ENCODE assay signal across 14 mouse cellular contexts in genomic region chr10:57783289-57784130, GRCm38 (mm10). TPM values are rescaled to one million over a fixed set of nuclear protein-coding genes. Genes with fewer than 3 reads are reported as not detected.
A peak's percentile ranks its signal among the peaks of the same experiment; 100 is the strongest.
DNase-seq lines count a peak whose midpoint lies in the region; ATAC-seq lines count a peak whose summit lies in the region.
"Had no signal": no experiment of that assay in that cellular context is flagged by ENCODE, and none has a peak within 500 bp of the region (broad histone marks: within the 10 kb centered on the region; RNA-seq: fewer than 3 reads in every experiment).

No protein-coding gene starts in this region.

- ATAC-seq in hindbrain, embryonic 12.5 days (ENCODE audit: low FRiP score) = peak; percentile 75

- H3K27me3 ChIP-seq in embryonic facial prominence, embryonic 10.5 days (replicated peaks; ENCODE audit: low read depth, poor library complexity, severe bottlenecking) = peaks cover 7% of the 10 kb centered on the region; the same call in 1 of the 2 replicates
- H3K27me3 ChIP-seq in hindbrain, embryonic 12.5 days = no peaks in the 10 kb centered on the region

- 0 out of 2 replicates have a peak overlapping the region, but pooled peaks have one; percentile 45 for H3K9ac ChIP-seq in hindbrain, embryonic 12.5 days
- H3K9ac ChIP-seq: liver, embryonic 14.5 days had no signal

- peak overlapping the region; percentile 50 for H3K4me2 ChIP-seq in hindbrain, embryonic 12.5 days (replicated peaks)

- peak overlapping the region; percentile 73 for H3K27ac ChIP-seq in embryonic facial prominence, embryonic 10.5 days (replicated peaks)
- H3K27ac ChIP-seq in hindbrain, embryonic 12.5 days = peak overlapping the region; percentile 86
- H3K27ac ChIP-seq: liver, embryonic 14.5 days had no signal

- H3K9me3 ChIP-seq in embryonic facial prominence, embryonic 10.5 days = no peaks in the 10 kb centered on the region
- H3K9me3 ChIP-seq in hindbrain, embryonic 12.5 days (replicated peaks) = no peaks in the 10 kb centered on the region

- H3K36me3 ChIP-seq in embryonic facial prominence, embryonic 10.5 days (replicated peaks) = no peaks in the 10 kb centered on the region
- no peaks in the 10 kb centered on the region for H3K36me3 ChIP-seq in hindbrain, embryonic 12.5 days

- 42% methylated on average over 13 of the region's 13 CpGs for WGBS in embryonic facial prominence, embryonic 10.5 days
- 19% methylated on average over 13 of the region's 13 CpGs for WGBS in hindbrain, embryonic 12.5 days

- H3K4me3 ChIP-seq in embryonic facial prominence, embryonic 10.5 days = peak overlapping the region; percentile 8; the same call in 1 of the 2 replicates
- H3K4me3 ChIP-seq in hindbrain, embryonic 12.5 days = no peak overlapping the region

- peak; percentile 58 for DNase-seq in brain, adult 2 months (ENCODE audit: low read depth, low spot score)
- no peak for DNase-seq in embryonic facial prominence, embryonic 10.5 days (ENCODE audit: low spot score)
- peak; percentile 10 for DNase-seq in left cerebral cortex, postnatal 4 days
- no peak for DNase-seq in MN1 (ENCODE audit: low spot score)
- DNase-seq in adrenal gland, postnatal 14 days = no peak
- DNase-seq in urinary bladder, postnatal 4 days (ENCODE audit: low spot score in 2 of 2) = no peak
- DNase-seq in spleen, adult 18-20 months = no peak
- DNase-seq: gastrocnemius, postnatal 36 days; kidney, adult 2 months had no signal

- intact Hi-C loops in left cerebral cortex, postnatal 4 days (cut with DNase I) = no loop called here

- peaks cover 21% of the 10 kb centered on the region for H3K4me1 ChIP-seq in embryonic facial prominence, embryonic 10.5 days
- H3K4me1 ChIP-seq in hindbrain, embryonic 12.5 days = peaks cover 28% of the 10 kb centered on the region

RNA-seq across cellular contexts. Expression of gene Fabp7, which starts 1.2 kb away (rescaled TPM):
- polyA plus RNA-seq in embryonic facial prominence, embryonic 10.5 days (2016; fragmentation: Nextera tagmentation; extraction: Ambion mirVana) = 125 and 129 TPM in 2 replicates
- polyA plus RNA-seq in hindbrain, embryonic 12.5 days (2016; fragmentation: Nextera tagmentation; extraction: Ambion mirVana) = 1,425 and 1,599 TPM in 2 replicates
- total RNA-seq in left cerebral cortex, postnatal 4 days (2021) = 1,000 to 10,000 TPM; 1,039 to 1,099 TPM
- 4.5 and 8.7 TPM in 2 replicates for total RNA-seq in adrenal gland, postnatal 14 days (2021)
- total RNA-seq: common myeloid progenitor, adult 5-6 weeks; gastrocnemius, postnatal 36 days; neutrophil, adult 5-6 weeks had no signal
- polyA plus RNA-seq: testis, adult 2 months had no signal

RNA-seq across cellular contexts. Expression of gene Smpdl3a, which starts 10.6 kb away (rescaled TPM):
- 5.3 and 5.5 TPM in 2 replicates for polyA plus RNA-seq in embryonic facial prominence, embryonic 10.5 days (2016; fragmentation: Nextera tagmentation; extraction: Ambion mirVana)
- 13.3 and 17.1 TPM in 2 replicates for polyA plus RNA-seq in hindbrain, embryonic 12.5 days (2016; fragmentation: Nextera tagmentation; extraction: Ambion mirVana)
- 10 to 100 TPM; 17.0 to 17.5 TPM for total RNA-seq in left cerebral cortex, postnatal 4 days (2021)
- 61.6 and 74.6 TPM in 2 replicates for total RNA-seq in adrenal gland, postnatal 14 days (2021)

Comparison
In these comparisons a context has a peak if more than half of its experiments do, and no peak if none do; other contexts are left out.
1. DNase-seq: peak in brain, adult 2 months (single experiment) and left cerebral cortex, postnatal 4 days (single experiment); none in embryonic facial prominence, embryonic 10.5 days (single experiment), MN1 (single experiment), adrenal gland, postnatal 14 days (single experiment), urinary bladder, postnatal 4 days (0 of 2) and spleen, adult 18-20 months (0 of 2).
2. RNA of gene Fabp7, which starts 1.2 kb away (total RNA-seq): 1,039 to 1,099 TPM in left cerebral cortex, postnatal 4 days; 4.5 to 8.7 TPM in adrenal gland, postnatal 14 days; every median in the first group is over 100 times any median in the second.